Mouse (Mus musculus) ES-CJ7 (cell line): ENCODE results near the gene Apoe.

ENCODE experiments used
- DNase-seq: peaks from one replicate; pipeline ENCODE4 v3.0.0; 2011; ENCODE audit warnings: low read depth, low spot score

The Apoe gene

DNA sequence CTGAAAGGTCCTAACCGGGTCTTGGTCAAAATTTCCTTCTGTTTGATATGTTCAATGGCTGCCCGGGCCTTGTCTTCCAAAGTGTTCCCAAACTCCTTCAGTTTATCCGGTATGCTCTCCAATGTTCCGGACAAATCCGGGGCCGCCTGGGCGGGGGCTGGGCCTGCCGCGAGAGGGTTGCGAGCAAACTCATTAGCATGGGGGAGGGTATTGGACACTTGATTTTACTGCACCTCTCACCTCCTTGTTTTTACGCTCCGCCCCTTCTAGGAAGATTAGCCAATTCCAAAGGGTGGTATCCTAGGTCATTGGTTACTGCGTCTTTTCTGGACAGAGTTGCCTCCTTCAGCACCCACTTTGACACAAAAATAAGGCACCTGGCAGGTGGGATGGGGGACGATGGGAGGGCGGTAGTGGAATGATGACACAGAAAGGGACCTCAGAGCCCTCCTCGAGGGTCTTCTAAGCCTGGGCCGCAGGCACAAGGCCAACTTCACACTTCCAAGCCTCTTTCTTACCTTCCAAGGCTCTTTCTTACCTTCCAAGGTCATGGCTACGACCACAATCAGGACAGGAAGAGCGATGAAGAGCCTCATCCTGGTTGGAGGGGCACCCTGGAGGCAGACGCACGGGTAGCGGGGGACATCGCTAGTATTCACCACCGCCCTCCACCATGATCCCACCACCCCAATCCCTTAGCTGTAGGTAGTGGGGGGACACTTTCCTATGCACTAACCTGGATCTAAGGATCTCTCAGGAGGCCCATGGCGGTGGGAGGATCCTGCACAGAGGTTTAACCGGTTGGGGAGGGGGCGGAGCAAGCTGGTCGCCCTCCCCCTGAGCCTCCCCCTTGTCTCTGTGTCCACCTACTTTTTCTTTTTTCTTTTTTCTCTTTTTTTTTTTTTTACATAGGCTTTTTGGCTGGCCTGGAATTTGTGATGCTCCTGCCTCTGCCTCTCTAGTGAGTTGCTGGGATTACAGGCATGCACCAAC, 6.8 kb downstream of the Apoe start, which contains the start of gene Apoc1:
TSS of gene Apoc1 (minus strand) at position 788 of the 993 bp plus-strand sequence.
- DNase-seq: peak; percentile 97

DNA sequence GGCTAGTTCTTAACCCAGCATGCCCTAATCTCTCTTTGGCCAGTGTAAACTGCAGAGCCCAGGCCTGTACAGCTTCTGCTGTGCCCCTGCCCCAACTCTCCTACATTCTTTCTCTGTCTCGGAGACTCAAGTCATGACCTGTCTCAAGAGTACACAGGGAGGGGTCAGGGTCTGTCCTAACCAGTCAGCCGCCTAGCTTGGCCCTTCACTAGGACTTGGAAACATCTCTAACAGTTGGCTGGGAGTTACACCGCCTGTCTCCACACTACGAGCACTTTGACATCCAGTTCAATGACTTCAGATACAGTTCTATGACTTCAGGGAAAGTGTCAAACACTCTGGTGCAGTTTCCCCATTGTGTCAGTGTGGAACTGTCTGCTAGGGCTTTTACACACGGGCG, 7.6 kb downstream of the Apoe start:
- peak; percentile 56 for DNase-seq

DNA sequence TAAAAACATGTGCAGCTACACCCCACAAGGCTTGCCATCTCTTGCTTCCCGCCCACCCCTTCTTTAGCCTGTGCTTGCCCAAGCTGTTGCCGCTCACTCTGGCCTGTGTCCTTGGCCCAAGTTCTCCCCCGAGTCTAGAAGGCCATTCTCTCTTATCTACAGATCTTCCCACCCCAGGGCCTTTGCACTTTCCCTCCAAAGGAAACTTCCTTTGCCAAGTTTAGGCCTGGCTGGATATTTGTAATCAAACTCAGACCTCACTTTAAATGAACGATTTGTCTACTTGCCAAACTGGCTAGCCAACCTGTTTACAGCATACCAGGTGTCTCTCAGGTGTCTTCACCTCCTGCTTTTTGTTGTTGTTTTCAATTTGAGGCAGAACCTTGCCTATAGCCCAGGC, 8.1 kb downstream of the Apoe start:
- no peak for DNase-seq

DNA sequence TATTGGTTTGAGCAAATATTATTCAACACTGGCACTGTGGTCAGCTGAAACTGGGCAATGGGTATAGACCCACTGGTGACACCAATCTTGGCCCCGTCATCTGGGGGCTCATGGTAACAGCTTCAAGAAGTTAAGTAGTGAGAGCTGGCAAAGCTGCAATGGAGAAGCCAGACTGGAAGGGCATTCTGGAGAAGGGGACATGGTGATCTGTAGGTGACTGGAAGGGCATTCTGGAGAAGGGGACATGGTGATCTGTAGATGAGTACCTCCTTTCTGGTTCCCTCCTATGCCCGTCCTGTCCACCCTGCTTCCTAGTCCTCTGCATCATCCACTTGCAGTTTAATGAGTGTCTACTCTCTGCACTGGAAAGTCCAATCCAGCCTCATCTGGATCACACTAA, 10.4 kb downstream of the Apoe start:
- DNase-seq: no peak

DNA sequence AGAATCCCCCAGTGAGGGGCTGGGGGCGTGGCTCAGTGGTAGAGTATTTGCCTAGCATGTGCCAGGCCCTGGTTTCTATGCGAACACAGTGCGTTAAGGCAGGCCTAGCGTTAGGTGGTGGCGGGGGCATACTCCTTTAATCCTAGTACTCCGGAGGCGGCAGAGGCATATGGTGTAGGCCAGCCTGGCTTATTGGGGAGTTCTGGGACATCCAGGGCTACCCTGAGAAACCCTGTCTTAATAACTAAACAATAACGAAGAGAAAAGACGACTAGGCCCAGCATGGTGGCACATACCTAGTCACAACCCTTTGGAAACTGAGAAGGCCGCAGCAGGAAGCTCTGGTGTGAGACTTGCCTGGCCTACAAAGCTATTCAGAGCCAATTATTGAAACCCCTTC, 10.9 kb downstream of the Apoe start:
- no peak for DNase-seq

DNA sequence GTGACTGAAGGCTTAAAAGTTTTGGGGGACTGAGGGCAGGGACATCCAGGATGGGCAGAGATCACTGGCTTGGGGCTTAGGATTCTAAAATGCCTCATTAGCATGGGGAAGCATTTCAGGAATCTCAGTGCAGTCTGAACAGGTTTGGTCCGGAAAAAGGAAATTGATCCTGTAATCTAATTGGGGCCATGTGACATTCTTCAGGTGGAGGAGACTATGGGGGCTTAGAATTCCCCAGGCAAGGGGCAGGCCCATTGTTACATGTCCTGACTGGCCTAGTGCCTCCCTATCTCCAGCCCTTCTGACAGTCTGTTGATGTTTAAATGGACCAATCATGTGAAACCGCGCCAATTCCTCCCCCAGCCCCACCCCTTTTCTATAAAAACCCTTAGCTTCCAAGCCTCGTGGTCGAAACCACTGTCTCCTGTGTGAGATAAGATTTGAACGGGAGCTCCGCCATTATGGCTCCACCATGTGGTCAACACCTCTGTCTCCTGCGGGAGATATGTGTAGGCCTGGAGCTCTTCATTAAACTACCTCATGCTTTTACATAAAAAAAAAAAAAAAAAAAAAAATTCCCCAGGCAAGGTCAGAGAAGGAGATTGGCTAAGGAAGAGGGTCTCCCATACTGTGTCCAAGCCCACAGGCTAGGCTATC, 11.9 kb downstream of the Apoe start:
- DNase-seq: peak; percentile 86

DNA sequence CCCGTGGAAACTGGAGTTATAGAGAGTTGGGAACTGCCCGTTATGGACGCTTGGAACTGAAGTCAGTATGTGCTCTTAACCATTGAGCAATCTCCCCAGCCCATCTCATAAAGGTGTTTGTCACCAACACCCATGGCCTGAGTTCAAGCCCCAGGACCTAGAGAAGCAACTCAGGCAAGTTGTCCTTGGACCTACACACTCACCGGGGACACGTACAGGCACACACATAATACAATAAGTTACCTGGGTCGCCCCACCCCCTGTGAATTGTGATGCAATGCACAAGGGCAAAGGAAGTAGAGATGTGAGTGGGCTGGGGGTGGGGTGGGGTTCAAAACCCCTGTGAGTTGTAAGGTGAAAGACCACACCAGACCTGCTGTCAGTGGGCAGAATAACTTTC, 12.5 kb downstream of the Apoe start:
- DNase-seq: no peak

DNA sequence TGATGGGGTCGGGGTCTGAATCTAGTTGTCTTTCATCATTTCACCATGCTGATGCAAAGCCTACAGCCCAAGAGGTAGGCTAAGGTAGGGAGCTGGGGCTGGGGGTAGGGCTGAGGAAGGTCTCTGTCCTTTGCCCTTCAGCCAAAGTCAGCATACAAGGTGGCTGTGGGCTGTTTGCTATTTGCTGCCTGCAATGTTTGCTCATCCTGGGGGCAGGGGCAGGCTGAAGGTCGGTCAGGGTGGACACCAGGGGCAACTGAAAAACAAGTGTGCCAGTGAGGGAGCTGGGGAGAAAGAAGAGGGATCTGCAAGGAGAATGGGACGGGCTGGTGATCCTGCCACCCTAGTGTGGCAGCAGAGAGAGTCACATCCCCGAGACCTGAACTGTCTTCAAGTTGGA, 13.6 kb downstream of the Apoe start:
- no peak for DNase-seq

DNA sequence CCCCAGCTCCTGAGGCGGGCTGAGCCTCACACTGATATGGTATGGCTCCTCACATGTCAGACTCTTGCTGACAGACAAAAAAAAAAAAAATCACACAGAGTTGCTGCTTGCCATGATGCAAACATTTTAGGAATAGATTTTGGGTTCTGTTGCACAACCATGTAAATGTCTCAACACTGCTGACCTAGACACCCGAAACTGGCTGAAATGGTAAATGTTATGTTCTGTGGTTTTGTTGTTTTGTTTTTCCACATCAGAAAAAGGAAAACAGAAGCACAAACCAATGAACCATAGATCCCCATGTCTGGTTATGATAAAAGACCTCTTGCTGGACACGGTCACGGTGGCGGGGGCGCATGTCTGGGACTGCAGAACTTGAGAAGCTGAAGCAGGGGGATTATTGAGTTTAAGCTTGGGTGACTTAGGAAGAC, 15.2 kb downstream of the Apoe start:
- DNase-seq: no peak

DNA sequence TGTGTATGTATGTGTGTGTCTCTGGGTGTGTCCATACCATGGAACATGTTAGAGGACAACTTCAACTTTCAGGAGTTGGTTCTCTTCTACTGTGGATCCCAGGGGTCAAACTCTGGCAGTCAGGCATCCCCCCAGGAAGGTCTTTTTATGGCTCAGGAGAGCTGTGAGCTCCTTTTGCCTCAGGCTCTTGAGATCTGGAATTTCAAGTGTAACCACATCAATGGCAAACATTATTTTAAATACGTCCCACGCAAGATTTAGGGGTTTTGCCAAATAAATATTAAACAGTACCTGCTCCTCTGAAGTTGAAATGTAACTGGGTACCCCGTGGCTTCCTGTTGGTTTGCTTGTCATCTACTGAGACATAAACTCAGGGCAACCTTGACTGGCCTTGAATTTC, 16.0 kb downstream of the Apoe start:
- DNase-seq: no peak

DNA sequence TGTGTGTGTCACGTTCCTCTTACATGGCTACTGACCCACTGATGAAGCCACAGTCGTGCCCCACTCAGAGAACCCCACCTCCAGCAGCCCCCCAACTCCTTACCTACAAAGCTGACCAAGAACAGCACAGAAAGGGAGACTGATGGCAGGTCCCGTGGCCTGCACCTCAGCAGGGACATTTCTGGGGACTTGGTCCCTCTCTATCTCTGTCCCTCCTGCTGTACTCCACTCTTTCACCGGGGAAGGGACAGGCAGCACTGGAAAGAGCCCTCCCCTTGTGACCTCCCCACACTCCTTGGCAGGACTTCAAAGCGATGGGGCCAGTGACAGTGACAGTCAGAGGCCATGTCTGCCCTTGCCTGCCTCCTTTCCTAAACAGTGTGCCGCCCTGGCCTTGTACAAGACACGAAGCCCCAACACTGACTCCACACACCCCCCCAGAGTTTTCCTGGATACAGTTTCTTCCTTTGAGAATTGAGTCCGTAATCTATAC, 17.7 kb downstream of the Apoe start, which contains the start of the genes Gm44805 and Apoc4:
TSS of gene Gm44805 (minus strand) at position 222 of the 493 bp plus-strand sequence.
TSS of gene Apoc4 (minus strand) at position 278 of the 493 bp plus-strand sequence.
- DNase-seq: no peak

DNA sequence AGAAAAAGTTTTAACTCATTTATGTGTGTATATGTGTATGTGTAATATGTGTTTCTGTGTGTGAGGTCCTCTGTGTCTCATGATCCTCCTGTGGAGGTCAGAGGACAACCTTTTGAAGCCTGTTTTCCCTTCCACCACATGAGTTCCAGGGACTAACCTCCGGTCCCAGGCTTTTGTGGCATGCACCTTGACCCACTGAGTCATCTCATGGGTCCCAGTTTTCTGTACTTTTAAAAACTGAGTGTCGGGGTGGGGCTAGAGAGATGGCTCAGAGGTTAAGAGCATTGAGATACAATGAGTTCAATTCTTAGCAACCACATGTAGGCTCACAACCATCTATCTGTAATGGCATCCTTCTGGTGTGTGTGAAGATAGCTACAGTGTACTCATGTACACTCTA, 18.3 kb downstream of the Apoe start:
- DNase-seq: no peak

DNA sequence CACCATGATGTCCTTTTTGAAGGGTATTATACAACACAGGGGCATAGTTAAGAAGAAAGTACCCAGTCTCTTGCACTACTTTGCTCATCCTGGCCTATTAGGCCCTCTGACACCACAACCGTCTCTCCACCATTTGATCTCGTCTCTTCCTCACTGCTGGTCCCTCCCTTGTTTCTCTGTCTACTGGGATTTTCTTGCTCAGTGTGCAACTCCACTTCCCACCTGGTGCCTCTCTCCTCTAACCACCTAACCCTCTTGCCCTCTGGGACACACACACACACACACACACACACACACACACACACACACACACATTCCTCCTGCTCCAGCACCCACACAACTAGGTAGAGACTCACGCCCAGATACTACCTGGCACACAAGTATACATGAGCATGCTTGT, 20.1 kb downstream of the Apoe start:
- no peak for DNase-seq

DNA sequence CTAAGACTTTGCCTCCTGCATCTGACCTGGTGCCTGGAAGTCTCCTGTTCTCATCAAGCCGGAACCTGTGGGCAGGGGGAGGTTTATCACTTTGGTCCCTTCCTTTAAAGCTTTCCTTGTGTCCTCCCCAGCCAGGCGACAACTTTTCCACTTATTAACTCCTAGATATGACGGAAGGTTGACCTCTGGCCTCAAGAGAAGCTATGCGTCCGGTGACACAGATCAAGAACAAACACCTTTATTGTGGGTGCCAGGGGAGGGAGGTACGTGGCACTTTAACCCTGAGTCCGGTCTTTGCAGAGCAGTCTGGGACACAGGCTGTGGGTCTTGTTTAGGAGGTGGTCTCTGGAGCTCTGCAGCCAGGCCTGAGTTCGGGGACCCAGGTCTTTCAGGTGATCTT, 21.1 kb downstream of the Apoe start, which contains the start of gene Apoc2:
TSS of gene Apoc2 (minus strand) at position 70 of the 400 bp plus-strand sequence.
- DNase-seq: no peak

DNA sequence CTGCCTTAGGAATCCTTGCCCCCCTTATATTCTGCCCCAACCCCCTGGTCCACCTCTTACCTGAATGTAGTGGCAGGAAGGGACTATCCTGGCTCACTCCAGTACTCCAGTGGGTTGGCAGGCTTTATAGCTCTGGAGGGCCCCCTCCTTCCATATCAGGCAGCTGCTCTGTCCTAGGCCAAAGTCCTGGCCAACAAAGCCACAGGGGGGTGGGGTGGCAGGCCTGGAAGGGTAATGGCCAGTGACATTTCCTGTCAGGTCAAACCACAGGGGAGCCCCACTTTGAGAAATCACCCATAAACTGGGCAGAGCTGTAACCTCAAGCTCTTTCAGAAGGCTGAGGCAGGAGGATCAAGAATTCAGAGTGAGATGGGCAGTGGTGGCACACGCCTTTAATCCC, 22.3 kb downstream of the Apoe start:
- no peak for DNase-seq

DNA sequence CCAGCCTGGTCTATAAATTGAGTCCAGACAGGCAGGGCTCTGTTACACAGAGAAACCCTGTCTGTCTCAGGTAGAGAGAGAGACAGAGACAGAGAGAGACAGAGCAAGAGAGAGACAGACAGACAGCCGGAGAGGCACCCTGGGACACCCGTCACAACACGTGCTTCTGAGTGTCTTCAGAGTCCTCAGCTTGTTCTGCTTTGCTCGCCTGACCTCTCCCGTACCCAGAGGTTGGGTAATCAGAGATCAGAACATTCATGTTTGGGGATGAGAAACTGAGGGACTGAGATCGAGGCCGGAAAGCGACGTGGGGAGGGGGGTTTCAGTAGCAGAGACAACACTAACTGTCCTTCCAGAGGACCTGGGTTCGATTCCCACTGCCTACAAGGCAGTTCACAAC, 23.2 kb downstream of the Apoe start:
- DNase-seq: no peak

DNA sequence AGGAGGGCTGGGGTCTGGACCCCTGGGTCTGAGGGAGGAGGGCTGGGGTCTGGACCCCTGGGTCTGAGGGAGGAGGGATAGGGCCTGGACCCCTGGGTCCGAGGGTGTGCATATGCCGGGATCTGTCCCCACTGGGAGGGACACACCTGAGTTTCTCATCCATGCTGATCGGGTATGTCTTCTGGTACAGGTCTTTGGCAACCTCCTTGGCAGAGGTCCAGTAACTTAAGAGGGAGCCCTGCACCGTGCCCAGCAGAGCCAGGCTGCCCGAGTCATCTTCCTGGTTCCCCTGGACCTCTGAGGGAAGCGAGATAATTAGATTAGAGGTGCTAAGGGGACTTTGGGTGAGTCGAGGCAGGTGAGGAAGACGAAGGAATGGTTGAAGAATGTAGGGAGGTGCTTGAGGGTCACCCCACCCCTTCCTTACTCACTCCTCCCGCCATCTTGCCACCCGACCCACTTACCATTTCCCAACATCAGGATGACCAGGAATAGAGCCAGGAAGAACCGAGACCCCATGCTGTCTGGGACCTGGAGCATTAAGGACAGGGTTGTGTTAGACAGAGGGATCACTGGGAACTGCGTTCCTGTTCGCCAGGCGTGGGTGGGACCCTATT, 25.8 kb downstream of the Apoe start:
- no peak for DNase-seq

DNA sequence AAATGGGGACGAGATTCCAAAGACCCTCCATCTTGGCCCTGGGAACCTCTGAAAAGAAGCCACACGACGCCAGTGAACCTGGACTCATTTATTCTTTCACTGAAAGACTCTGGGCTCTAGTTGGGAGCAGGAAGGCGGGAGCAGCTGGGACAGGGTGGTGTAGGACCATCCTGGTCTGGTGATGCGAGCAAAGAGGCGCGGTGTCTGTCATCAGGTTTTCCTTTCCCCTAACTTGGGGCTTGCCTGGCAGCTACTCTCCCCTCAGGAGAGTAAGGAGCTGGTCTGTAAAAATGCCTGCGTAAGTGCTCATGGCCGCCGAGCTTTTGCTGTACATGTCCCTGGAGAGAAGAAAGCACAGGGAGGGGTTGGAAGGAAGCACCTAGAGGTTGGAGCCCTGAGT, 27.5 kb downstream of the Apoe start:
- DNase-seq: no peak

DNA sequence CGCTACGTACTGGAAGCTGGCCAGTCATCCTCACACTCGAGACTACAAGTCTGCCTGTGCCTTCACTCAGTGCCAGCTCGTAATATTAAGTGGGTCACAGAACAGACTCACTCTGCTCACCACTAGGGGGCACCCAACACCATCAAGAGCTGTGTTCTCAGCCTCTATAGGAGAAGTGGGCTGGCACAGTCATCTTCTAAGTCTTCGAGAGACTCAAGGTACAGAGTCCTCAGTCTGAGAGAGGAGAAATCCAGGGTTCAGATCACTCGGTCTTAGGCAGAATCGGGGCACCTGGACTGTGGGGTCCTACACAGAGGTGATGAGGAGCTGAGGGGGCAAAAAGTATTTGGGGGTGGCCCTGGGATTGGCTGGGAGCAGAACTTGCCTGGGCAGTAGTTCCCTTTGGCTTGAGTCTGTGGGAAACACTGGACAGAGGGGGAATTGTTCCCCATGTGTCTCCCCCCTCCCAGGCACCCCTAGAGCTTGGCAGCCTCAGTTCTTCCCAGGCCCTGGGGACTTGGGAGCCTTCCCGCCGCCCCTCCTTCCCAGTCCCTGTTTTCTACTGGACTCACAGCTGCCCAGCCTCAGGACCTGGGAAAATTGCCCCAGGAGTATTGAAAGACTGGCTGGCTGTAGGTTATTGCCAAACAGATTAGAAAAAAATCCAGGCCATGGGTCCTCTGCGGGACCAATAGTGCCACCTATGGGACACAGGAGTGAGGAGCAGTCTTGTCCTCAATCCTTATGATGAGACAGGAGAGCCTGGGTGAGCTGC, 29.9 kb downstream of the Apoe start:
- peak; percentile 96 for DNase-seq

DNA sequence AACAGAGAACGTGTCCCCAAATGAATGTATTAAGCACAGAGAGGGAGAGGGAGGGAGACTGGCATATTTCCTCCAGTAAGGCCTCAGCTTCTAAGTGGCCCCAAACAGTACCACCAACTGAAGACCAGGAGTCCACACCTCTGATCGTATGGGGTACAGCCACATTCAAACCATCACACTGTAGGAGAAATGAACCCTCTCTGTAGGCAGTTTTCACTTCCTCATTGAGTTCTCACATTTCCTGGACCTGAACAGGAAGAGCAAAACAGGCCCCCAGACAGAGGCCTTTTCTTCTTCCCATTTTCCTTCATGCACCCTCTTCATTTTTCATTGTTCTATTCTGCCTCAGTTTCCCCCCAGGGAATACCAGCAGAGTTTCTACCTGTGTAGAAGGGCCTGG, 31.6 kb downstream of the Apoe start:
- no peak for DNase-seq

DNA sequence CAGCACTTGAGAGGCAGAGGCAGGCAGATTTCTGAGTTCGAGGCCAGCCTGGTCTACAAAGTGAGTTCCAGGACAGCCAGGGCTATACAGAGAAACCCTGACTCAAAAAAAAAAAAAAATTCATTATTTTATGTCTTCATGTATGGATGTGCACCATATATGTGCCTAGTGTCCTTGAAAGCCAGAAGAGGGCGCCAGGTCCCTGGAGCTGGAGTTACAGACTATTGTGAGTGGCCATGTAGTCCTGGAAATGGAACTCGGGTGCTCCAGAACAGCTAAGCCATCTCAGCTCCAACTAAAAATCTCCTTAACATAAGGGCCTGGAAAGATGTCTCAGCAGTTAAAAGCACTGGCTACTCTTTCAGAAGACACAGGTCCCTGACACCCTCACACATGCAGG, 32.2 kb downstream of the Apoe start:
- DNase-seq: peak; percentile 69
